Mouse (Mus musculus) ES-Bruce4 (cell line): ENCODE data around the gene Zfp280c.

Source experiments
- CTCF ChIP-seq: IDR thresholded peaks from one replicate; pipeline ENCODE4 v1.8.1; 2011; ENCODE audit warnings: low read depth, low read length
- EP300 ChIP-seq: IDR thresholded peaks from 2 replicates; pipeline ENCODE4 v1.6.1; 2011; ENCODE audit warnings: low read depth, low read length; ENCODE audit not compliant: insufficient read depth
- POLR2A ChIP-seq: IDR thresholded peaks from one replicate; pipeline ENCODE4 v1.8.1; 2011; ENCODE audit warnings: low read length; ENCODE audit not compliant: insufficient read depth

DNA sequence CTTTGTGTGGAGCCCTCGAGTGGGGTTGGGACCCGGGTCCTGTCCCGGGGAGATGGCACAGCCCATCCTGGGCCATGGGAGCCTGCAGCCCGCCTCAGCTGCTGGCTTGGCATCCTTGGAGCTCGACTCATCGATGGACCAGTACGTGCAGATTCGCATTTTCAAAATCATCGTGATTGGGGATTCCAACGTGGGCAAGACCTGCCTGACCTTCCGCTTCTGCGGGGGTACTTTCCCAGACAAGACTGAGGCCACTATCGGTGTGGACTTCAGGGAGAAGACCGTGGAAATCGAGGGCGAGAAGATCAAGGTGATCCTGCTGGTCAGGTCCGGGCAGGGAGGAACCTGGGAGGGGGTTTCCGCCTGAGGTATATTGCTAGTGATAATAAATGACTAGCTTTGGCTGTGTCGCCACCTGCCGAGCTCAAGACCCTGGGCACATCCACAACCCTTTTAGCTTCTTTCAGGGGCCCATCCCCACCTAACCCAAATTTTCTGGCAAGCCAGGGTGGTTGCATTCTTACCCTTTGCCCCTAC lies 74.7 kb downstream of the Zfp280c start:
- TF ChIP-seq CTCF (no peak), EP300 (no peak), POLR2A (no peak)
